Mouse (Mus musculus): Measurements from ENCODE around the gene Tnni1. TPM values are rescaled to one million over a fixed set of nuclear protein-coding genes. Genes with fewer than 3 reads are reported as not detected.
A peak's percentile ranks its signal among the peaks of the same experiment; 100 is the strongest.

Tnni1 gene
- polyA plus RNA-seq, 1 experiment from 2014 or later: 297 TPM

DNA sequence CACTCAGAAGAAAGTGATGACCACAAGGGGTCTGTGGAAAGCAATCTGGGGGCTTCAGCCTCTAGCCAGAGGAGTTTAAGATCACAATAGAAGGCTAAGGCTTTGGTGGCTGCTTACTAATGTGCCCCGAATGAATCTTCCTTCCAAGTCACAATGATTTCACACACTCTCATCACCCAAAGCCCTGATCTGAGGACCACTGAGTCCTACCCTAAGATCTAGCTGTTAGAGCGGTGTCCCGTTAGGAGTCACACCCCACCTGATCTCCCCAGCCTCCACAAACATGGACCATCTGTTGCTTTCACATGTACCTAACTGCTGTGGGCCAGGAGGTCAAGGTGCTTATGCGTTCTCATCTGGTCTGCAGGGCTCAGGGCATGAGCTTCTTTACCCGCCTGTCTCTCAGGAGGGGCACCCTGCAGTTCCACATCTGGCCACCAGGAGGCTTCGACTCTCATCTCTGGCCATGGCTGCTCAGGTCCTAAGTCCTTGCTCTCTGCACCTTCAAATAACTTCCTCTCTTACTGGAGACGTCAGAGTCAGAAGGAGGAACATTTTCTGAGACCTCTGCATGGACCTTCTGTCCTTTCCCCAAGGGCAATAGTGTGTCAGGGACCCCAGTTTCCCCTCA, 31.9 kb downstream of the Tnni1 start:
- Histone ChIP-seq H3K9ac (no peak overlapping the region), H3K4me2 (replicated peaks) (no peak overlapping the region), H3K4me1 (peaks cover 16% of the 10 kb centered on the region), H3K27ac (replicated peaks) (no peak overlapping the region), H3K4me3 (replicated peaks) (no peak overlapping the region), H3K36me3 (no peaks in the 10 kb centered on the region), H3K27me3 (peaks cover 3% of the 10 kb centered on the region), H3K9me3 (replicated peaks) (no peaks in the 10 kb centered on the region)
- 26% methylated on average over 7 of the region's 7 CpGs for WGBS
- no peak for ATAC-seq (ENCODE audit: insufficient number of reproducible peaks, low FRiP score, low TSS enrichment, low read depth)

DNA sequence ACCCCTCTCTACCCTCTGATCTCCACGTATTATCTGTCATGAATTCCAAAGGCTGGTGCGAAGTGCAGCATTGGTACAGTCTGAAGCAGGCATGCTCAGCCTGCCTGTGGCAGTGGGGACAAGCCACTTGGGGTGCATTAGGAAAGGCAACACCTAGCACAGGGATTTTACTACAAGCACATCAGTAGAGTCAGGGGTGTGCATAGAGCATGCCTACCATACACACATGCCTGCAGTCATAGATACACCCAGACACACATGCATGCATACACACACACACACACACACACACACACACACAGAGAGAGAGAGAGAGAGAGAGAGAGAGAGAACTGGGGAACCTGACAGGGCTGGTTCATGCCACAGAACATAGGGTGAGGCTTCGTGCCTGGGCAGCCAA, 33.0 kb downstream of the Tnni1 start:
- ATAC-seq (ENCODE audit: insufficient number of reproducible peaks, low FRiP score, low TSS enrichment, low read depth): no peak
- peak overlapping the region; percentile 68; the same call in 1 of the 2 replicates for H3K27ac ChIP-seq (replicated peaks)
- 60% methylated on average over 3 of the region's 3 CpGs for WGBS

DNA sequence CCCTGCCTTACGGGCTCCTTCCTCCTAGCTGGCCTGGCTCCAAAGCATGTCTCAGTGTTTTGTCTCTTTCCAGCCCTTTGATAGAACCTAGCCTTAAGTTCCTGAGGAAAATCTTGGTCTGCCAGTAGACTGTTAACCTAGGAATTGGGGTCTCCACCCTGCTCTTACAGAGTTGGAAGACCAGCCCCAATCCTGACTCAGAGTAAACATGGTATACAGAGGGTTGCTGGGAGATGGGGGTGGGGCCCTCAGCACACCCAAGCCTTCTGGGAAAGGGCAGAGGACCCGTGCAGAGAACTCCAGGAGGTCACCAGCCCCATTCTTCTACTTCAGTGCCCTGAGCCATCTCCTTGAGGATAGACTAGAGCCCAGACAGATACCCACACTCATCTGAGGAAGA, 33.4 kb downstream of the Tnni1 start:
- WGBS: 33% methylated on average over 2 of the region's 2 CpGs
- Histone ChIP-seq H3K4me3 (replicated peaks) (no peak overlapping the region), H3K4me1 (peaks cover 11% of the 10 kb centered on the region), H3K27ac (replicated peaks) (peak overlapping the region; percentile 68), H3K4me2 (replicated peaks) (no peak overlapping the region), H3K36me3 (no peaks in the 10 kb centered on the region), H3K9ac (no peak overlapping the region), H3K9me3 (replicated peaks) (no peaks in the 10 kb centered on the region), H3K27me3 (peaks cover 18% of the 10 kb centered on the region)
- no peak for ATAC-seq (ENCODE audit: insufficient number of reproducible peaks, low FRiP score, low TSS enrichment, low read depth)

More for the DNA sequence above, 33.0 kb downstream of the Tnni1 start:
- Histone ChIP-seq H3K4me2 (replicated peaks) (no peak overlapping the region), H3K27me3 (peaks cover 14% of the 10 kb centered on the region), H3K4me3 (replicated peaks) (no peak overlapping the region), H3K9ac (no peak overlapping the region), H3K4me1 (peaks cover 15% of the 10 kb centered on the region), H3K36me3 (no peaks in the 10 kb centered on the region), H3K9me3 (replicated peaks) (no peaks in the 10 kb centered on the region)

DNA sequence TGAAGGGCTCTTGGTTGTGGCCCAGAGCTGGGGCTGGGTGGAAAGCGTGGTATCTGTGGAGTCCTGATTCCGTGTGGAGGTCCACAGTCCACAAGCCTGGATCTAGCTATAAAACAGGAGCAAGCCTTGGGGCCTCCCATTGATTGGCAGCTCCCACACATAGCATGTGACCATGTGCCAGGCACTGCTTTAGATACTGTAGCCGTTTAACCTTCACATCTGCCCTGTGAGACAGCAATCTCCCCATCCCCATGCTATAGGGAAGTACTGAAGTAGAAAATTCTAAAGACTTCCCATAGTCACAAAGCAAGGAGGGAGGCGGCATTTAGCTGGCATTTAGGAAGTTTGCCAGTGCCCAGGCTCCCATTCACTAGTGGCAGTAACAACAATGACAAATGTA, 33.8 kb downstream of the Tnni1 start:
- peak overlapping the region; percentile 68 for H3K27ac ChIP-seq (replicated peaks)
- no peak overlapping the region for H3K9ac ChIP-seq
- WGBS: 67% methylated on average over 4 of the region's 4 CpGs
- peaks cover 23% of the 10 kb centered on the region for H3K27me3 ChIP-seq
- peaks cover 12% of the 10 kb centered on the region for H3K4me1 ChIP-seq
- no peaks in the 10 kb centered on the region for H3K9me3 ChIP-seq (replicated peaks)
- no peak overlapping the region for H3K4me2 ChIP-seq (replicated peaks)
- H3K4me3 ChIP-seq (replicated peaks): no peak overlapping the region
- no peak for ATAC-seq (ENCODE audit: insufficient number of reproducible peaks, low FRiP score, low TSS enrichment, low read depth)
- H3K36me3 ChIP-seq: no peaks in the 10 kb centered on the region

DNA sequence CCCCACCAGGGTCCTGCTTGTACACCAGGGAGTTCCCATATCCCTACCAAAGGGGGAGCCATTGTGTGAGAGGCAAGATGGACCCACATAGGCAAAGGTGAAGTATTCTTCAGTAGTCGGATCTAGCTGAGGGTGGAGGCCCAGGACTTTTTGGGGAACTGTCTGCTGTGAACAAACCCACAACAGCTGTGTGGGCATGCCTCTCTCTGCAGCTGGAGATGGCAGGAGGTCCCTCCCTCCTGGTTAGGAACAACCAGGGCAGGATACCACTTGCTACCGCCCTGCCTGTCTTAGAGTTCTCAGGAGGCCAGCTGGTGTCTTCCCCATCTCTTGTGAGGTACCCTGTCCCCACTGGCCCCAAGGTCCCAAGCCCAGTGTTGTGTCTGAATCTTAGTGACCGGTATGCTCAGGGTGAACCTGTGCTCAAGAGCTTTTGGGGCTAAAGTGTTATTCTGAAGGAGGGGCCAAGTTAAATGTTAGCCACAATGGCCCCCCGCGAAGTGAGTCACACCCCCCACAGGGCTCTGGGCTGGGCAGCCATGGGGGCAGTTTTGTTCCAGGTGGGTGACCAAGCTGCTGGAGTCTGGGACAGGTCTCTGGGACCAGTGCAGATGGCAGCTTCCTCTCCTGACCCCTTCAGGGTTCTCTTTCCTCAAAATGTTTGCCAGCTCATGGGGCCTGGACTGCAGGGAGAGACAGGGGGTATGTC, 34.6 kb downstream of the Tnni1 start:
- peaks cover 31% of the 10 kb centered on the region for H3K27me3 ChIP-seq
- WGBS: 66% methylated on average over 5 of the region's 5 CpGs
- peak overlapping the region; percentile 68; the same call in 1 of the 2 replicates for H3K27ac ChIP-seq (replicated peaks)
- H3K9me3 ChIP-seq (replicated peaks): no peaks in the 10 kb centered on the region
- ATAC-seq (ENCODE audit: insufficient number of reproducible peaks, low FRiP score, low TSS enrichment, low read depth): no peak
- no peak overlapping the region for H3K4me3 ChIP-seq (replicated peaks)
- H3K9ac ChIP-seq: no peak overlapping the region
- H3K36me3 ChIP-seq: no peaks in the 10 kb centered on the region
- H3K4me1 ChIP-seq: peaks cover 20% of the 10 kb centered on the region
- H3K4me2 ChIP-seq (replicated peaks): no peak overlapping the region

DNA sequence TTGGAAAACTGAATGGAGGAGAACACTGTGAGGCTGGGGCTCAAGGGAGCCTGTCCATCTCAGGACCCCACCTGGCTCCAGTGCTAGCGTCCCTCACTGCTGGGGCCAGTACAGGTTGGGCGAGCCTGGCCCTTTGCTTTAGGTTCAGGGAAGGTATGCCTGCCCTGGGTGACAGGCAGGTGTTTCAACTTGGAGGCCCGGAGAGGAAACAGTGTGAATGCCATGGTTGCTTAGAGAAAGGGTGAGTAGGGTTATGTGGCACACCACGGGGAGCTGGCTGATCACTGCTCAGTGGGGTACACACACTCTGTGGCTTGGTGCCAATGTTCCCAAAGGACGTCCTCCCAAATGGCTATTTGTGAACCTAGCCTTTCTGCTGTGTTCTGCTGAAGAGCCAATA, 35.3 kb downstream of the Tnni1 start:
- Histone ChIP-seq H3K36me3 (no peaks in the 10 kb centered on the region), H3K4me3 (replicated peaks) (no peak overlapping the region), H3K4me2 (replicated peaks) (no peak overlapping the region), H3K9ac (no peak overlapping the region), H3K4me1 (peaks cover 26% of the 10 kb centered on the region), H3K27ac (replicated peaks) (no peak overlapping the region), H3K27me3 (peaks cover 37% of the 10 kb centered on the region), H3K9me3 (replicated peaks) (no peaks in the 10 kb centered on the region)
- WGBS: 75% methylated on average over 5 of the region's 5 CpGs
- ATAC-seq (ENCODE audit: insufficient number of reproducible peaks, low FRiP score, low TSS enrichment, low read depth): no peak

DNA sequence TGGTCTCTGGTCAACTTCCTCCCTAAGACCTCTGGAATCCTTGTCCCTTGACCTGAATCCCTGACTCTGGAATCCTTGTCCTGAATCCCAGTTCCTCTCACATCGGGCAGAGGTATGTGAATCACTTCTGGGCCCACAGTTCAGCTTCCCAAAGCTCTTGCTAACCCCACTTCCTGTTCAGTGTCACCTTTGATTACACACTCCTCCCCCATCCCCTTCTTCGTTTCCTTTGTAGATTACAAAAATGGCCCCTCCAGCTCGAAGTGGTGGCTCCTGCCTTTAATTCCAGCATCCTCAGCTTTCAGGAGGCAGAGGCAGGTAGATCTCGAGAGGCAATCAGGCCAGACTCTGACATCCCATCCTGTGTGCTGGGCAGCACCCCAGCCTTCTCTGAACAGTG, 38.4 kb downstream of the Tnni1 start:
- H3K4me2 ChIP-seq (replicated peaks): peak overlapping the region; percentile 71; the same call in 1 of the 2 replicates
- H3K9ac ChIP-seq: no peak overlapping the region
- WGBS: 52% methylated on average over 4 of the region's 4 CpGs
- H3K27me3 ChIP-seq: peaks cover 50% of the 10 kb centered on the region
- H3K4me3 ChIP-seq (replicated peaks): no peak overlapping the region
- no peak overlapping the region for H3K27ac ChIP-seq (replicated peaks)
- H3K4me1 ChIP-seq: peaks cover 22% of the 10 kb centered on the region
- no peak for ATAC-seq (ENCODE audit: insufficient number of reproducible peaks, low FRiP score, low TSS enrichment, low read depth)
- H3K36me3 ChIP-seq: no peaks in the 10 kb centered on the region
- H3K9me3 ChIP-seq (replicated peaks): no peaks in the 10 kb centered on the region

DNA sequence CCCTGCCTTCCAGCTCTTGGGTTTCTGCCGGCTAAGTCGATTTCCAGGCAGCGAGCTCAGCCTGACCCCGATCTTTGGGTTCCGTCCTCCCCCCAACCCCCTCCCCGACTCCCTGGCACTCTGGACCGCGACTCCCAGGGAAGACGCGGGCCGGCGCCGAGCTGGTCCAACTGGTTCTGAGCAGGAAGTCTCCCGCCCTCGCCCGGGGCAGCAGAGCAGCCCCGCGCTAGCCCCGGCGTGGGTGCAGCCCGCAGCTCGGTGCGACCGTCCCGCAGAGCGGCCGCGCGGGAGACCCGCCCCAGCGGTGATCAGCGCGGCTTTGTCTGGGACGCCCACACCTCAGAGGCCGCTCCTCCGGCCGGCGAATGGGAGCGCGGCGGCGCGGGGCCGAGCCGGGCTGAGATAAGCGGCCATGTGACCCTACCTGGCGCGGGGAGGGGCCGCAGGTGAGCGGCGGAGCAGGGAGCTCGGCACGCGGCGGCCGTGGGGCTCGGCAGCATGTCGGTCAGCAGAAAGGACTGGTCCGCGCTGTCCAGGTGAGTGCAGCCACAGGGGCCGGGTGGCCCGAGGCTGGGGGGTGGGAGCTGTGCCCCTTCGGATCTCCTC, 39.4 kb downstream of the Tnni1 start, which contains the start of gene Lad1:
Lad1 (plus strand) TSS at position 118 of the 606 bp plus-strand sequence.
- Histone ChIP-seq H3K9ac (peak within 1 kb of the TSS; percentile 42; the same call in 1 of the 2 replicates), H3K4me1 (peaks cover 15% of the 10 kb centered on the region), H3K4me2 (replicated peaks) (peak within 1 kb of the TSS; percentile 71), H3K9me3 (replicated peaks) (no peaks in the 10 kb centered on the region), H3K27ac (replicated peaks) (peak within 1 kb of the TSS; percentile 45), H3K4me3 (replicated peaks) (peak within 1 kb of the TSS; percentile 47), H3K36me3 (no peaks in the 10 kb centered on the region), H3K27me3 (peaks cover 50% of the 10 kb centered on the region)
- peak; percentile 27; the same call in 1 of the 2 replicates for ATAC-seq (ENCODE audit: insufficient number of reproducible peaks, low FRiP score, low TSS enrichment, low read depth)
- WGBS: 1% methylated on average over 63 of the region's 63 CpGs

DNA sequence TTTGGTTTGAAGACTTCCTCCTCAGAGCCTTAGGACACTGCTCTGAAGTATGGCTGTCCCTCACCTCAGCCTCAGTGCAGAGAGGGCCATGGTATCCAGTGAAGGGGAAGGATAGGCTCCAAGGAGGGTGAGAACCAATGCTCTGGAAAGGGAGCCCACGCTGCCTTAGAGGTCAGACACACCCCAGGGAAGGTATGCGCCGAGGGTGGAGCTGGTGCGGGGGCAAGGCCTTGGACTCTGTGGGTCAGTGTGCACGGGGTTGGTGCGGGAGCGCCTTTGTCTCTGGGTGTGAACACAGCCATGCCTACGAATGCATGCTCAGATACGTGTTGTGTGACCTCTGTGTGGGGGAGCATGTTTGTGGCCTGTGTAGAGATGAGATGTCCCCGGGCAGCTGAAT, 40.8 kb downstream of the Tnni1 start:
- Histone ChIP-seq H3K4me2 (replicated peaks) (peak overlapping the region; percentile 71), H3K27ac (replicated peaks) (0 out of 2 replicates have a peak overlapping the region, but pooled peaks have one; percentile 17), H3K4me3 (replicated peaks) (peak overlapping the region; percentile 47), H3K9me3 (replicated peaks) (no peaks in the 10 kb centered on the region), H3K4me1 (peaks cover 15% of the 10 kb centered on the region), H3K36me3 (no peaks in the 10 kb centered on the region), H3K9ac (no peak overlapping the region), H3K27me3 (peaks cover 50% of the 10 kb centered on the region)
- no peak for ATAC-seq (ENCODE audit: insufficient number of reproducible peaks, low FRiP score, low TSS enrichment, low read depth)
- WGBS: 77% methylated on average over 10 of the region's 10 CpGs

DNA sequence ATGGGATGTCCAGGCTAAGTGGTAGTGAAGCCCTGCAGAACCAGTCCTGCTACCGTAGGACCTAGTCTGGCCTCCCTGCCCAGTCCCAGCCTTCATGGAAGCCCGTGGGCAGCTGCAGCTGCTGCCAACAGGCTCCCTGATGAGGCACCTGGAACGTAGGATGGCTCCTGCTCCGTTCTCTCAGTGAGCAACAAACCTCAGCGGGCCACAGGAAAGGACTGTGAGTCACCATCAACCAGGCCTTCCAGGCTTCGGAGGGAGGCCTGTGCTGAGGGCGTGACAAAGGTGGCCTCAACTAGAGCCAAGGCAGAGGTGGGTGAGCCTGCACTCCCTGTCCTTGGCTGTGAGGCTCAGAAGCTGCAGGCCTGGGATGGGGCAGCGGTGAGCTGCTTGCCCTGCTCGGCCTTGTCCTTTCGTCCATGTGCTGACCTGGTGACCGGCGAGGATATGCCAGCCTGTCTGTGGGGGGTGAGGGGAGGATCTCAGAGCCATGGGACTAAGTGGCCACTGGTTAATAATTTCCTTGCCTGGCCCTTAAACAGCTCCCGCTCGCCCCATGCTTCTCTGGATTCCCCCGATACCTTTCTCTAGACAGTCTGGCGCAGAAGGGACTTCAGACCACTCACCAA, 41.6 kb downstream of the Tnni1 start:
- peaks cover 50% of the 10 kb centered on the region for H3K27me3 ChIP-seq
- WGBS: 78% methylated on average over 16 of the region's 16 CpGs
- peak overlapping the region; percentile 47; the same call in 1 of the 2 replicates for H3K4me3 ChIP-seq (replicated peaks)
- H3K9ac ChIP-seq: no peak overlapping the region
- H3K4me2 ChIP-seq (replicated peaks): peak overlapping the region; percentile 71
- no peak for ATAC-seq (ENCODE audit: insufficient number of reproducible peaks, low FRiP score, low TSS enrichment, low read depth)
- peak overlapping the region; percentile 45 for H3K27ac ChIP-seq (replicated peaks)
- no peaks in the 10 kb centered on the region for H3K36me3 ChIP-seq
- no peaks in the 10 kb centered on the region for H3K9me3 ChIP-seq (replicated peaks)
- peaks cover 15% of the 10 kb centered on the region for H3K4me1 ChIP-seq

DNA sequence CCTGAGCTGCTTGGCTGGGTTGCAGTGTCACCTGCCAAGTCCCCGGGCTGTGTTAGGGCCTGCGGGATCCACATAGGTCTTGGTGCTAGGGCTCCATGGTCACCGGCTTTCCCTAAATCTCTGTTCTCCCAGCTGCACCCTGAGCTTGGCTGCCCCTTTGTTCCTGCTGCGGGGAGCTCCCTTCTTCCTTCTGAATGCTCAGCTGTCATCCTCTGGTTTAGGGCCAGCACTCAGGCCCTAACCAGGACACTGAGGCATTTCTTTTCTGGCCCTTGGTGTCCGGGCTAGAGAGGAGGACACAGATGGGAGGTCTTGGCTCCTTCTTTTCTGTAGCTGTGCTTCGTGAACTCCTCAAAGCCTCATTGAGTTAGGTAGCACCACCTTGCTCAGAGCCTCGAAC, 42.5 kb downstream of the Tnni1 start:
- ATAC-seq (ENCODE audit: insufficient number of reproducible peaks, low FRiP score, low TSS enrichment, low read depth): no peak
- no peaks in the 10 kb centered on the region for H3K9me3 ChIP-seq (replicated peaks)
- no peaks in the 10 kb centered on the region for H3K36me3 ChIP-seq
- H3K27me3 ChIP-seq: peaks cover 40% of the 10 kb centered on the region
- H3K9ac ChIP-seq: no peak overlapping the region
- H3K4me1 ChIP-seq: peaks cover 15% of the 10 kb centered on the region
- H3K4me3 ChIP-seq (replicated peaks): no peak overlapping the region
- 70% methylated on average over 7 of the region's 7 CpGs for WGBS
- H3K27ac ChIP-seq (replicated peaks): no peak overlapping the region
- 0 out of 2 replicates have a peak overlapping the region, but pooled peaks have one; percentile 3 for H3K4me2 ChIP-seq (replicated peaks)

Measured in embryonic facial prominence, embryonic 15.5 days (tissue).